Mouse (Mus musculus) kidney, postnatal 25 days (tissue): ENCODE results near the gene Arid1a.
"Not testable (repeated sequence)": the region's sequence is repeated elsewhere in the genome, so short reads cannot be mapped to it uniquely, and the experiment has no call there.

Source experiments
- DNase-seq, 2 experiments: peaks; one replicate each; pipeline ENCODE4 v3.0.0; 2021; ENCODE audit warnings: mixed read lengths in 2 of 2

The Arid1a gene

DNA sequence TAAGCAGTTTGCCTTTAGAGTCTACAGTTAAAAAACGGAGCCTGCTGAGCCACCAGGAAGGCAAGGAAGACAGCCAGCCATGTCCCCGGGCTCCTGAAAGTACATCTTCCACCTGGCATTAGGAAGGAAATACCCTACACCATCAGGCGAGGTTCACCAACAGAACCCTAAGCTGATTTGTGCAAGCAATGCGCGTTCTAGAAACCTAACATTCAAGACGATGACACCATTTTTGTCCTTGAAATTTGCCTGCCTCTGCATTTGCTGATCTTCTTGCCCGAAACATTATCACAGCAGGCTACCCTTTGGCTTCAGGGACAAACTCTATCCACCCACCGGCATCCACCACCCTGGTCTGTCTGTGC is 82.3 kb downstream of the Arid1a start:
- no peak for DNase-seq

DNA sequence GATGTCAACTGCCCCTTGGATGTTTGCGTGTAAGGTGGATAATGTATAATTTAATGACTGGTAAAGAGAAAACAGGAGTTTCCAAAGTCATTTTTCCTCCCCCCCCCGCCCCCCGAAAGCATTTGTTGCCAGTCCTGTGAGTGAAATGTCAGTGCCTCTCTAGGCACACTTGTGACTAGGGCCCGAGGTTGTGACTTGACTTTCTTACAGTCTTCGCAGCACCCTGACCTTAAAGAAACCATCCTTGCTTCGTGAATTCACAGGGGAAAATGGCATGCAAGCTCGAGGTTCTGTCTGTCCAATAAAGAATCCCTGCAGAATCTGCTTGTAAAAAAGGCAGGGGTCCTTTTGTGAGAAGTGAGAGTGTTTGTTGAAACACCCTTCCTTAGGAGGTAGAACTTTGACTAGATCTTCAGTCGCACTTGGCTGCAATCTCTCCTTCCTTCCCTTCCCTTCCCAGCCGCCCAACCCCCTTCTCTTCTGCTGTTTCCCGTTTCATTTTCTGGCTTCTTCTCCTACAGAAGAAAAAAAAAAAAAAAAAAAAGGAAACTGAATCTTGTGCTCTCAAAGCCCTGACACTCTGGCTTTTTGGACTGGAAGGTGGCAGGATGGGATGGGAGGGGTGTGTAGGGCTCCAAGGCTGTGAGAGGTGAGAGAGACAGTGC is 82.8 kb downstream of the Arid1a start:
- peak; percentile 76 to 79 for DNase-seq

DNA sequence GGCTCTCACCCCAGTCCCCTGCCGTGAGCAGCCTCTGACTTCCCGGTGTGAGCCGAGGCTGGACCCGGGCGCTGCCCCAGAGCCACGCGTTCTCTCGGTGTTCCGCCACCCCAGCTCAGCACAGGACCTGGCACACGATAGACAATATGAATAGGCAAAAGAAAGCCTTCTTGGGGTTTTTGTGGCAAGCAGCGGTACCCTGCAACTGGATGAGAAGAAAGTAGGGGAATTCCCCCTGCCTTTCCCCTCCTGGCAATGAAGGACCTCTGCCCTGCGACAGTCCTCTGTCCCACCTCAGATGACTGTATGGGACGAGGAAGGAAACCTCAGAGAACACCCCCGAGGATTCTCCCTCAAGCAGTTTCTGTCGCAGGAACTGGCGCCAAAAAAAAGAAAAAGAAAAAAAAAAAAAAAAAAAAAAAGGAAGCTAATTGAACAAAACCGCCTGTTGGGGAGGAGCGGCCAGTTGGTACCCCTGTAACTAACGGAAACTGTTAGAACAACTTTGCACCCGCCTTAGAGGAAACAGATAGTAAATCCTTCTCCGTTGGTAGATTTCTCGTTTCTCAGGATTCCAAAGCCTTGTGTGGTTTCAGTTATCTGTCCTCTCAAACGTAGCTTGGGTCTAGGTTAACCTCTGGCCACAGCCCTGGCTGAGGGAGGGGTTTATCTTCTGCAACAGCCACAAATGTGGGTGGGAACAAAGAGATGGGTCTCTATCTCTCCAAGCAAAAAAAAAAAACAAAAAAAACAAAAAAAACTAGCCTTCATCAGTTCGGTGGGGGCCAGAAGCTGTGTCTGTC is 83.5 kb downstream of the Arid1a start:
- peak; percentile 51 to 78 for DNase-seq

DNA sequence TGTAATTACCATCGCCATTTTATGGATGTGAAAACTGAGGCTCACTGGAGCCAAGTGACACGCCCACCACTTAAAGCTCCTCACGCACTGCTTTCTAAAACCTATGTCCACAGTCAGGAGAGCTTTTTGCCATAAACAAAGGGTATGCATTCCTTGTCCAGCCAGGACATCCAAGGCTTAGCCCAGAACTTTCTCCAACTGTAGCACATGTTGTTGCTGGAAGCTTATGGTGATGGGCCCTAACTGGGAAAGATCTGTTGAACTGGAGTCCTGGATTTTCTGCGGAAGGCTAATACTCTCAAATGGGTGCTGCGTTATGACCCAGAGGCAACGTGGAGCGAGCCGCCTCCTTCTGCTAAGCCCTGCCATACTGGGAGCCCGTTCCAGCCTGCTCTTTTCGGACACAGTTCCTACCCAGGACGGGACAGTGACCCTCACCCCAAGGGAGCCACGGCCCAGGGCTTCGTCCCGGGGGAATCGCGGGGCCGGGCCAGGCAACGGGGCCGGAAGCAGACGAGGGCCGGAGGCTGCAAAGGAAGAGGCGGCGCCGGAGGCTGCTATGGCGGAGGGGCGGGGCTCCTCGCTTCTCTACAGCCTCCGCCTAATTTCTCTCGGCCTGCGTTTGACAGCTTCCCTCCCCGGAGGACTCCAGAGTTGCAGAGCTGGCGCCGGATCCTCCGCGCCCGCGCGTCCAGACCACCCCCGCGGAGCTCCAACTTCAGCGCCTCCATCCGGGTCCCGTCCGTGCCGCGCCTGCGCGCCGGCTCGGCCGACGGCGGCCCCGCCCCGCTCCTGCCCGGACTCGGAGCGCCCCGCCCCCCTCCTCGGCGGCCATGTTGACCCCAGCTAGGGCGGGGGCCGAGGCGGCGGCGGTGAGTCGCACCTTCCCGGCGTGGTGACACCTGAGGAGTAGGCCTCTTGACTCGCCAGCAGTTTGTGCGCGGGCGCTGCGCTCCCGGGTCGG is 84.4 kb downstream of the Arid1a start, which contains the start of gene Pigv:
Pigv (minus strand) TSS at position 767 of the 964 bp plus-strand sequence.
- peak; percentile 95 for DNase-seq

DNA sequence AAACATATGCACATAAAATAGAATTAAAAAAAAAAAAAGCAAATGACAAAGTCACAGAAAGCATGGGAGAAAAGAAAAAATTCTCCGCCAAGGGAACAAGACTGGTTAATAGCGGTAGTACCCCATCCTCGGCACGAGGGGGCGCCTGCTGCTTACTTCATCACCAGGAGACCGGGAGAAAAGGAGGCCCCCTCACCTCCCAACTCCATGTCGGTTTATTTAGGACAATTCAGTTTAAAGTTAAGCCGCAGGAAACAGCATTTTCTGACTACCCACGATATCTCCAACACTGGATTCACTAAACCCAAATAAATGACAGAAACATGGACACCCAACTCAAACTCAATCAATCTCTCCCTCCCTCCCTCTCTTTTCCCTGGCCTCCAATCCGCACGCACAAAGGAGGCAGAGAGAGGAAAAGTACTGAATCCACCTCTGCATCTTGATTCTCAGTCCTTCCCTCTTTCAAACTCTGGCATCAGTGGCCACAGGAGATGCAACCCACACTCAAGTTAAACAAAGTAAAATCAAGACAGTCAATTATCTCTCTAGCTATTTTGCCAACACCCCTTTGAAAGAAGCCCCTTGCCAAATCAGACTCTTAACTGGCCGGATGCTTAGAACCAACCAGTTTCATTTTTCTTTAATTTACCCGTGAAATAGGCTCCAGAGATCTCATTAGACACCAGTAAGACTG is 85.2 kb downstream of the Arid1a start:
- DNase-seq = peak; percentile 89 to 90

DNA sequence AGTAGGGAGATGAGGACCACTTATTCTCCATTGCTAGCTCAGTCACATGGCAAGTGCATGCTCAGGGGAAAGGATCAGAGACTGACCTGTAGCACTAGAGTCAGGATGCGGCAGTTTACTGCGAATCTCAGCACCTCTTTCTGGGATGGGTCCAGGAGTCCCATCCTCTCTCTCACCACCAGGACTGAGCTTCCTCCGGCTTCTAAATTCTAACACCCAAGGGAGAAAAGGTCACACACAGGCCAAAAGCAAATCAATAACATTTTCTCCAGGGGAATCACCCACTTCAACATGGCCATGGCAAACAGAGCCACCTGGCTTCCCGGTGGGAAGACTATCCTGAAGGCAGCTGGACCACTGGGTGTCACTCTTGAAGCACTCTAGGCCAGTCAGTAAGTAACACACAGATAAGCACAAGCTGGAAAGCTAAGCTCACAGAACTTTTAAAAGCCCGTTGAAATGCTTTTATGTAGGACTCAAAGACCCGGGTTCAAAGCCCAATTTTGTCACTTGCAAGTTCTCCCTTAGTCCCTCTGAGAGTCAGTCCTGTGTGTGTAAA is 86.8 kb downstream of the Arid1a start:
- DNase-seq = peak in 1 of 2 experiments; percentile 45

DNA sequence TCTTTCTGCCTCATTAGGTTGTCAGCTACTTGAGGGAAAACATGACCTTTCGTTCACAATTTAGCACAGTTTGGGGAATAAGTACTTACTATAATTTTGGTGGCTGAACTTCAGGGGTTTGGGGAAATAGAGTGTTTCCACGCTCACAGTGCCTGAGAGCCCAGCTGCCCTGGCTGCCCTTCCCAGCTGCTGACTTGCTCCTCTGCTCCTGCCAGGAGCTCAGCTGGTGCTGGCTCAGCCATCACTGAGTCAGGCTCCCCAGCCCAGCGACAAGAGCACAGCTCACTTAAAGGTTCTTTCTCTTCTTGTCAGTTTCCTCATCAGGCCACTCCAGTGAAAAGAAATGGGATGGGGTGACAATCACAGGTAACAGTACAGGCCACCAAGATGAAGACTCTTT is 88.0 kb downstream of the Arid1a start:
- DNase-seq = no peak

DNA sequence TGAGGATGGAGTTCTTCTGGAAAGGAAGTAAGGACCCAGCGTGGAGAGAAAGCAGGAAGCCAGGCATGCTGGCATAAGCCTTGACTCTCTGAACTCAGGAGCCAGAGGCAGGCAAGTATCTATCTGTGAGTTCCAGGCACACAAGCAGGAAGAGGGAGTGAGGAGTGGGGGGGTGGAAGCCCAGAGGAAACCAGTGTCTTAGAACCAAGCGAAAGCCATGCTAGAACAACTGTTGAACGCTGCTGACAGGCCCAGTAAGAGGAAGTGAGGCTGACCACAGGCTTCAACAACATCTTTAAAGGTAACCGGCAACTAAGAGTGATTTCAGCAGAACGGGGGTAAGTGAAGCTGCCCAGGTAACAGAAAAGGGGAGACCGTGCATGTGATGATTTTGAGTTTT is 90.4 kb downstream of the Arid1a start:
- no peak for DNase-seq

DNA sequence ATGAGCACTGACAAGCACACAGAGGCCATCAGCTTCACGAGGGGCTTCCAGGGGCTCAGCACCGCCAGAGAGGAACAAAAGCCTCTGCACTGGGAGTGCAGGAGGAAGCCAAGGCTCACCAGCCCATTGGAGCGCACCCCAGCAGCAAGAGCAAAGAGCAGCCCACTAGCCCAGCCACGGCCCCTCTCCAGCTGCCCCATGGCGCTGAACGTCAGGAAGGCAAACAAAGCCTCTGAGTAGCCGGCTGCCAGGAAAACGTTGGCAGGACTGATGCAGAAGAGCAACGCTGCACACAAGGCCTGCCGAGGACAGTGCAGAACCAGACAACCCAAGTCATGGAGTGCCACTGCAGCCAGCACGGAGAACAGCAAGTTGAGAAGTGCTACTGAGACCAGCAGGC is 91.5 kb downstream of the Arid1a start:
- no peak for DNase-seq

DNA sequence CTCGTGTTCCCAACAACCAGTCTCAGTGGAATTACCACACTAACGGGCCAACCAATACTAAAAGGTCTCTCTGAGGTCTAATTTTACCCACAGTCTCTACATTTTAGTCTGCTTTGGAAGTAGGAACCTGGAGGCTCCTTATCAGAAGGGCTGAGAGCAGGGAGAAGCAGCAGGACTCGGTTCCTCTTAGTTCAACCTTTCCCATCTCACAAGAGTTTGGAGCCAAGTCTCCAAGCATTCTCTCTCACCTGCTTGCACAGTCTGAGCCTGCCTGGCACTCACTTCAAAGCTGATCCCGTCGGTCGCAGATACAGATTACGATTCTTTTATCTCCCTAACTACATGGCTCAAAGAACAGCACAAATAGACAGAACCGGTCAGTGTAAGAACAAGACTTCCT is 93.6 kb downstream of the Arid1a start:
- no peak for DNase-seq

DNA sequence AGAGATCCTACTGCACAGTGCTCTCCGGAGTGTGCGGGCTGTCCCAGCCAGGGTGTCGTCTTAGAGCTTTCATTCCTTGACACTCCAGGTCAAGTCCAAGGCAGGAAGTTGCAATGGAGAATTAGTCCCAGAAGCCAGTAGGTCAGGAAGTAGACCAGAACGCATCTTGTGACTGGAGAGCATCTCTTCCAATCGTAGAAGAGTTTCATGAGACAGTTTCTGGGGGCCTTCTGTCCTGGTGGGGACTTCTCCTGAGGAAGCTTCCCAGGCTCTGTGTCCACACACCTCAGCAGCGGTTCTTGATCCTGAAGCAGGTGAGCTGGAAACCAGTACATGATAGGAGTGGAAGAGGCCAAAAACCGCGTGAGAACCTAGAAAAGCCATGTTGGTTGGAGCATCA is 94.1 kb downstream of the Arid1a start:
- no peak for DNase-seq

DNA sequence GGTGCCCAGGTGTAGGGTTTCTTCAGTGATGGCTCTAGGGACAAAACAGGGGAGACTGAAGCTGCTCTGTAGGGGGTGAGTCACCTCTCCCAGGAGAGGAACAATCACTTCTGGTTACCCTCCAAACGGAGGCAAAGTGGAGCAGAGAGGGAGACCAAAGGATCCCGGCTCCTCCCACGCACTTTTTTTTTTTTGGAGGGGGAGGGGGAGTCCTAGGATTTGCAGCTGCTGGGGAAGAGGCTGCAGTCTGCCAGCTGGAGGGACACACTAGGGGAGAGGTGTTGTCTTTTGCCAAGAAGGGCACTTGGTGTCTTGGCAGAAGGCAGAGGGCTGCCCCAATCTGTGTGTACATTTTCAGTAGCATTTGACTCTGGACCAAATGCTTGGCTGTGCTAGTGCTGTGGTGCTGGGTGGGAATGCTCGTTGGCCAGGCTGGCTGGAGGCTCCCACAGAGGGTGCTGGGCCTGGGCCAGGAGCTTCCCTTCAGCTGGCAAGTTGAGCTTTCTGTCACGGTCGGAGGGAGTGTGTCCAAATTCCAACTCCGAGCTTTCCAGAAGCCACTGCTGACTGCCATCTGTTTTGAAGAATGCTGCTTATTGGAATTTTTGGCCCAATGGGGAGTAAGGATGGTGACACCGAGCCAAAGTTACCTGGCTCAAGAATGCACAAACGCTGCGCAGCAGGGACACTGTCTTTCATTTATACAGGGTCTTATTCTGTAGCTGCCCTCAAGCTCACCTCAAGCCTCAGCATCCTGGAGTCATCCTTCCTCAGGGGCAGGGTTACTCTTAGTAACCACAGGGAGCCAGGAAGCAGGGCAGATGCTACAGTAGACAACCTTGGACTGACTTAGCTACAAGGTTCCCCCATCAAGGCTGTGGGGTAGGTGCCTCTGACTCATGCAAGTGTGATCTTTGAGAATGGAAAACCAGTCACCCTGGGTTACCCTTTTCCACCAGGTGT is 96.1 kb downstream of the Arid1a start:
- DNase-seq = peak; percentile 95 to 97

DNA sequence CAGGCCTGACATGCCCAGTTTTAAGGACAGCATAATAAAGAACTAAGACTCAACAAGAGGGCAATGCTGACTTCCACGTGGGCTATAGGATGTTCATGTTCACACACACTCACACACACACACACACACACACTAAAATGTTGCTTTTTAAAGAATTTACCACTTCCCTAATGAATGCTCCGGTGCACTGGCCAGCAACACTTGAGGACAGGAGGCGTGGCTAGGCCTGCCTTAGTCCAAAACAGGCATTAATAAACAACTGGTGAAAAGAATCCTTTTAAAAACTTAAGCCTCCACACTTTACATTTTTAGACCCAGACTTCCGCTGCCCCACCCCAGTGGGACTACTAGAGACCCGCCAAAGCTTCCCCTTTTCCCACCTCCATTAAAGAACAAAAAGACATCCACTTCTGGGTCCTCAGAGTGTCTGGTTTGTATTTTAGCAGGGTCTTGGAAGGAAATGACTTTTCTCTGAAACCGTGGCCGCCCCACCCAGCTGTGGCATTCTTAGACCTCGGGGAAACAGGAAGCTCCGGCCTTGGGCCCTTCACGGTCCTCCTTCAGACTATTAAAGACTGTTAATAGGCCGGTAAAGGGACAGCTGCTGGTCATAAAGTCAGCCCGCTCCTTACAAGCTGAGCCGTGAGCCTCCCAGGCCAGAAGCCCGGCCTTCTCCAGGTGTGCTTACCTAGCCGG is 96.9 kb downstream of the Arid1a start:
- DNase-seq = peak; percentile 80 to 87

DNA sequence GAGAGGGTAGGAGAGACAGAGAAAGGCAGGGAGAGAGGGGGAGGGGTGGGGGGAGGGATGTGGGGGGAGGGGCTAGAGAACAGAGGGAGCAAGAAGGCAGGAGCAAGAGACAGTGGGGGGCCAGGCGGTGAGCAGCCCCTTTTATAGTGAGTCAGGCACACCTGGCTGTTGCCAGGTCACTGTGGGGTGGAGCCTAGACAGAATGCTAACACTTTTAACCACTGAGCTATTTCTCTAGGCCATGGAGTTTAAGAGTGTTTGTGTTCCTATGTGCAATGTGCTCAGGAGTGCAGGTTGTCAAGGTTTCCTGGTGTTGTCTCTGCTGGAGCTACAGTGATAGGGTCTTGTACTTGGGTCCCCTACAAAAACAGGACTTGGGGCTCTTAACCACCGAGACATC is 97.8 kb downstream of the Arid1a start:
- DNase-seq = no peak

DNA sequence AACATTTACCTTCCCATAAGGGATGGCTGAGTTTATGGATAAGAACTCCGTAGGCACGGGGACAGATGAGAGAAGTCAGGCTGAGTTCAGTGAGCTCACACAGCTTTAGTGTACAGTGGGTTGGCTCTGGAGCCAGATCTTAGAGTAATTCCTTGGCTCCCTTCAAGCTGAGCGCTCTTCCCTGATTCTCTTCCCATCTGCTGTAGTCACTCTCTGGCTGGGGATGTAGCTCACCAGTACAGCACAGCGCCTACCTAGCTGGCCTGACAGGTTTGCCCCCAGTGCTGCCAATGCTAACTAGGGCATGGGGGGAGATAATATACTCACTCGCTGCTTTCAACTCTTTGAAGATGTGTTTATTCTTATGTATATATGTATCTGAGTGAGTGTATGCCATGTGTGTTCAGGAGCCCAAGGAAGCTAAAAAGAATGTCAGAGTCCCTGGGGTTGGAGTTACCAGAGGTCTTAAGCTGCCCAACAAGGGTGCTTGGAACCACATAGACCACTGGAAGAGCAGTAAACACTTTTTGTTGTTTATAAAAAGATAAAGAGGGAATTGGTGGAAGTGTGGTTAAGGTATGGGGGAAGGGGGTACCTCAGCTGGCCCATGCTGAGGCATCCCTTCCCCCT is 98.6 kb downstream of the Arid1a start:
- DNase-seq = no peak

DNA sequence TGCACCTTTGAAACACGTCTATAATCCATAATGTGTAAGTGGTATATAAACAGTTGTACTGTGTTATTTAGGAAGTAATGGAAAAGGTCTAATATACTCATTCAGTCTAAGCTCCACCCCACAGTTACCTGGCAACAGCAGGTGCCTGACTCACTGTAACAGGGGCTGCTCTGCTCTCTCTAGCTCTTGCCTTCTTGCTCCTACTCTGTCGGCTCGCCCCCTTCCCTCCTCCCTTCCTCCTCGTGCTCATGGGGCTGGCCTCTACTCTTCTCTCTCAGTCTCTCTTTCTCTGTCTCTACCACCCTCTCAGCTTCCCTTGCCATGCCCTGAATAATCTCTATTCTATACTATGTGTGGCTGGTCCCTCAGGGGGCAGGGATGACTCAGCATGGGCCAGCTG is 99.6 kb downstream of the Arid1a start:
- DNase-seq = peak in 1 of 2 experiments; percentile 62

DNA sequence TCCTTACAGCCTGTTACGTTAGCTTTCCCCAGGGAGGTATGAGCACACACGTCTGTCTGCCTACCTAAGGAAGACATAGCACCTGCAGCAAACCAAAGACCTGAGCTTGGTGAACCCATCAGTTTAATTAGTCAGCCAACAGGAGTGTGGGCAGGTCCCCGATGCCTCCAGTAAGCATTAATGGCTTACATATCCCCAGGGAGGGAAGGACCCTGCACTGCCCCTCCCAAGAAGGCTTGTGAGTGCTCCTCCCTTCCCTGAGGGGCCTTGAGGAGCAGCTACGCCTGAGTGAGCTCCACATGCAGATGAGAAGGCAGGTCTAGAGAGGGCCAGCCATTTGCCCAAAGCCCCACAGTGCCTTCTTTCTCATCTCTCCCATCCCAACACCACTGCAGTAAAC is 100.3 kb downstream of the Arid1a start:
- peak; percentile 58 to 86 for DNase-seq

DNA sequence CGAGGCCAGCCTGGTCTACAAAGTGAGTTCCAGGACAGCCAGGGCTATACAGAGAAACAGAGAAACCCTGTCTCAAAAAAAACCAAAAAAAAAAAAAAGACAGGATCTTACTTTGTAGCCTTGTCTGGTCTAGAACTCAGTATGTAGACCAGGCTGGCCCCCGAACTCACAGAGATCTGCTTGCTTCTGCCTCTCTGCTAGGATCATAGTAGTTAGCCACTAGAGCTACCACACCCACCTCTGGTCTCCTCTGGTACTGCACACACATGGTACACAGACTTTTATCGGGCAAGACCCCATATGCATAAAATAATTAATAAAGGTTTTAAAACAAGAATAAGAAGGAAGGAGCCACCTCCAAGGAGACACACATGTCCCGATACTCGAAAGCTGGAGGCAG is 102.5 kb downstream of the Arid1a start:
- DNase-seq = not testable (repeated sequence)

DNA sequence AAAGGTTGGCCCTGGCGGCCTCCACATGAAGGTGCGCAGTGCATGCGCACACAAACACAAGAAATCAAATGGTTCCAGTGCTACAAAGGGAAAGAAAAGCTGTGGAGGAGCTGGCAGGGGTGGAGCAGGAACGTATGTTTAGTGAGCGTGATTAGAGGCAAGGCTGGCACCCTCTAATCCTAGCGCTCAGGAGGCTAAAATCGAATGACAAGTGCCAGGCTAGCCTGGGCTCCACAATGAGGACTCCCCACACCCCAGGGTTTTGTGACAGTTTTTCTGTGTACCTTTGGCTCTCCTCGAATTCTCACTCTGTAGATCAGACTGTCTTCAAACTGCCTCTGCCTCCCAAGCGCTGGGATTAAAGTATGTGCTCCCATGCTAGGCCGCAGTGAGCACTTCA is 103.8 kb downstream of the Arid1a start:
- DNase-seq = no peak

DNA sequence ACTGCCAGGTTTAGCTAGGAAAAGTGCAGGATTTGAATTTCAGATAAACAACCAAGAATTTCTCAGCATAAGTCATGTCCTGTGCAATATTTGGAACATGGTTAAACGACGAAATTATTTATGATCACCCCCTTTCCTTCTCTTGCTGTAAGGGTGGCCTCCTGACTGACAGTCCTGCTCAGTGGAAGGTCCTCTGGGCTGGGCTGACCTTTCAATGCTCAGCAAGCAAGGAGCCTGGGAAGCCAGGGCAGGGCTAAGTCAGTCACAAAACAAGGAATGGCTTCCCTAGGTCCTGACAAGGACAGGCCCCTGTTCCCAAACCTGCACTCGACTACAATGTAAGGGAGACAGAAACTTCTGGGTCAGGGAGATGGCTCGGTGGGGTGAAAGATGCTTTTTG is 104.6 kb downstream of the Arid1a start:
- no peak for DNase-seq
